7 mouse cellular contexts compared by ENCODE assay signal in the genomic region with DNA sequence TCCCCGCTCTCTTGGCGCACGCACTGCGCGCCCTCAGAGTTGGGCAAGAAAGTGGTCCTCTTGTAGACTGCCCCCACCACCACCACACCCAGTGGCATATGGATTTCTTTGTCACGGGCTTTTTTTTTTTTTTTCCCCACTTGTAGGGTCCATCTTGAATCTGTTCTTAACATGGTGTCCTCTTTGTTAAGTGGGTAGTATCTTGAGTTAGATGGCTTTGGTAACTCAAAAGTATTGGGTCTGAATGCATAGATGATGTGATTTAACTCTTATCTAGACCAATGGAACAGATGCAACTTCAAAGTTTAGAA. TPM values are rescaled to one million over a fixed set of nuclear protein-coding genes. Genes with fewer than 3 reads are reported as not detected.
DNase-seq lines count a peak whose midpoint lies in the region; ATAC-seq and TF ChIP-seq lines count a peak whose summit lies in the region.

No protein-coding gene starts in this region.

- peak overlapping the region; percentile 72 for H3K4me2 ChIP-seq in lung, postnatal 0 days (replicated peaks; ENCODE audit: low read depth, low read length)
- H3K4me2 ChIP-seq in embryonic facial prominence, embryonic 13.5 days: peak overlapping the region; percentile 72
- H3K4me2 ChIP-seq in limb, embryonic 12.5 days: peak overlapping the region; percentile 63
- peak overlapping the region; percentile 79 for H3K4me2 ChIP-seq in stomach, embryonic 15.5 days

- peak overlapping the region; percentile 93; the same call in 1 of the 2 replicates for H3K27ac ChIP-seq in lung, postnatal 0 days (ENCODE audit: low read length)
- H3K27ac ChIP-seq in embryonic facial prominence, embryonic 13.5 days: peak overlapping the region; percentile 97
- peak overlapping the region; percentile 98 for H3K27ac ChIP-seq in limb, embryonic 12.5 days
- H3K27ac ChIP-seq in stomach, embryonic 15.5 days: peak overlapping the region; percentile 94

- no peaks in the 10 kb centered on the region for H3K36me3 ChIP-seq in lung, postnatal 0 days (ENCODE audit: insufficient read depth, low read length)
- H3K36me3 ChIP-seq in embryonic facial prominence, embryonic 13.5 days: peaks cover 8% of the 10 kb centered on the region; the same call in 1 of the 2 replicates
- H3K36me3 ChIP-seq in limb, embryonic 12.5 days: peaks cover 4% of the 10 kb centered on the region; the same call in 1 of the 2 replicates
- no peaks in the 10 kb centered on the region for H3K36me3 ChIP-seq in stomach, embryonic 15.5 days

- 1% methylated on average over 6 of the region's 6 CpGs for WGBS in lung, postnatal 0 days
- 4% methylated on average over 6 of the region's 6 CpGs for WGBS in embryonic facial prominence, embryonic 13.5 days
- WGBS in limb, embryonic 12.5 days: 4% methylated on average over 6 of the region's 6 CpGs
- WGBS in stomach, embryonic 15.5 days: 0% methylated on average over 6 of the region's 6 CpGs

- 0 out of 2 replicates have a peak, but pooled peaks cover 7% of the 10 kb centered on the region for H3K9me3 ChIP-seq in lung, postnatal 0 days (ENCODE audit: low read length)
- no peaks in the 10 kb centered on the region for H3K9me3 ChIP-seq in embryonic facial prominence, embryonic 13.5 days
- peaks cover 9% of the 10 kb centered on the region; the same call in 1 of the 2 replicates for H3K9me3 ChIP-seq in limb, embryonic 12.5 days
- no peaks in the 10 kb centered on the region for H3K9me3 ChIP-seq in stomach, embryonic 15.5 days

- peaks cover 4% of the 10 kb centered on the region for H3K4me1 ChIP-seq in lung, postnatal 0 days (ENCODE audit: insufficient read depth, low read depth, low read length)
- H3K4me1 ChIP-seq in embryonic facial prominence, embryonic 13.5 days: no peaks in the 10 kb centered on the region
- no peaks in the 10 kb centered on the region for H3K4me1 ChIP-seq in limb, embryonic 12.5 days (replicated peaks)
- no peaks in the 10 kb centered on the region for H3K4me1 ChIP-seq in stomach, embryonic 15.5 days

- peak; percentile 24 for DNase-seq in lung, postnatal 0 days (ENCODE audit: low spot score)
- DNase-seq in lung, postnatal 36 days: no peak
- no peak for DNase-seq in left cerebral cortex, adult 8-10 months (ENCODE audit: low spot score in 2 of 2)
- DNase-seq in left cerebral cortex, postnatal 14 days (ENCODE audit: low spot score in 2 of 2): no peak

- H3K9ac ChIP-seq in lung, postnatal 0 days (replicated peaks; ENCODE audit: low read depth): peak overlapping the region; percentile 59
- H3K9ac ChIP-seq in embryonic facial prominence, embryonic 13.5 days: peak overlapping the region; percentile 81
- H3K9ac ChIP-seq in limb, embryonic 12.5 days (replicated peaks): peak overlapping the region; percentile 76
- H3K9ac ChIP-seq in stomach, embryonic 15.5 days: peak overlapping the region; percentile 42; the same call in 1 of the 2 replicates

- ATAC-seq in lung, postnatal 0 days: no peak
- ATAC-seq in embryonic facial prominence, embryonic 13.5 days (ENCODE audit: insufficient number of reproducible peaks, insufficient read depth, low FRiP score, low TSS enrichment, low read depth): no peak
- no peak for ATAC-seq in limb, embryonic 12.5 days (ENCODE audit: insufficient number of reproducible peaks, insufficient read depth, low FRiP score, low TSS enrichment, low read depth)
- ATAC-seq in stomach, embryonic 15.5 days (ENCODE audit: insufficient read depth, low FRiP score, low read depth): 0 out of 2 replicates have a peak, but pooled peaks have one; percentile 22

- TF ChIP-seq EP300 in lung, postnatal 0 days (IDR thresholded peaks at IDR 0.05): no peak

- TF ChIP-seq CTCF in lung, postnatal 0 days (IDR thresholded peaks at IDR 0.05): no peak

- intact Hi-C loops in left cerebral cortex, postnatal 14 days (cut with DNase I): no loop called here

- 0 out of 2 replicates have a peak, but pooled peaks cover 5% of the 10 kb centered on the region for H3K27me3 ChIP-seq in lung, postnatal 0 days (replicated peaks; ENCODE audit: insufficient read depth, low read length)
- H3K27me3 ChIP-seq in embryonic facial prominence, embryonic 13.5 days: peaks cover 24% of the 10 kb centered on the region
- peaks cover 10% of the 10 kb centered on the region for H3K27me3 ChIP-seq in limb, embryonic 12.5 days
- peaks cover 5% of the 10 kb centered on the region; the same call in 1 of the 2 replicates for H3K27me3 ChIP-seq in stomach, embryonic 15.5 days (replicated peaks)

- peak overlapping the region; percentile 83 for H3K4me3 ChIP-seq in lung, postnatal 0 days (ENCODE audit: low read depth, low read length)
- peak overlapping the region; percentile 71 for H3K4me3 ChIP-seq in embryonic facial prominence, embryonic 13.5 days
- H3K4me3 ChIP-seq in limb, embryonic 12.5 days (replicated peaks): peak overlapping the region; percentile 71
- peak overlapping the region; percentile 81 for H3K4me3 ChIP-seq in stomach, embryonic 15.5 days (replicated peaks)

RNA-seq across cellular contexts. Expression of a gene that starts 0.8 kb away (rescaled TPM):
- 5.9 and 6.7 TPM in 2 replicates for polyA plus RNA-seq in lung, postnatal 0 days (2015; fragmentation: Nextera tagmentation; extraction: Ambion mirVana)
- polyA plus RNA-seq in embryonic facial prominence, embryonic 13.5 days (2015; fragmentation: Nextera tagmentation; extraction: Ambion mirVana): 10.4 and 12.0 TPM in 2 replicates
- polyA plus RNA-seq in limb, embryonic 12.5 days (2016; fragmentation: Nextera tagmentation; extraction: Ambion mirVana): 13.2 and 16.4 TPM in 2 replicates
- polyA plus RNA-seq in stomach, embryonic 15.5 days (2015; fragmentation: Nextera tagmentation; extraction: Ambion mirVana): 10.0 and 11.3 TPM in 2 replicates
- total RNA-seq in left cerebral cortex, adult 8-10 months (2022): 1 to 10 TPM; 6.4 to 9.5 (median 8.3) TPM
- total RNA-seq in left cerebral cortex, postnatal 14 days (2021): 1 to 10 TPM; 8.3 to 9.1 TPM
